Mouse (Mus musculus): Measurements from ENCODE around the gene Tenm2.

DNA sequence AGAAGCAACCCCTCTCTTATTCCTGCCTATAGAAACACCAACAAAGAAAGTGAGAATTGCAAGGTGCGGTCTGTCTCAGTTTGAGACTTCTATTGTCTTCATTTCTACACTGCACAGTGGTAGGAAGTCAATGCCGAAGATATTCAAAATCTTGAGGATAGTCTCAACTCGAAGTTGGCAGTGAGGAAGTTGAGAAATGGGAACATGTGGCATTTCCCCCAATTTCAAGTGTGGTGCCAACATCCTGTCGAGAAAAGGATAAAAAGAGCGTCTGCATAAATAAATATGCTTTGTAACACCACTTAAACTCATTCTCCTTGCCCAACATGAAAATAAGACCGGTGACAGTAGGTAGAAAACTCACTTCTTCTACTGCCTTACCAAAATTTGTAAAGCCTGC lies 898.7 kb downstream of the Tenm2 start:
- TF ChIP-seq CTCF (IDR thresholded peaks at IDR 0.05; ENCODE audit: control insufficient read depth, insufficient read depth, low read length), result no peak
- TF ChIP-seq POLR2A (IDR thresholded peaks at IDR 0.05; ENCODE audit: borderline replicate concordance, control insufficient read depth, low read depth, low read length), result no peak

Measured in bone marrow, adult 2 months (tissue).